Mouse (Mus musculus): ENCODE results near the gene Pelp1. TPM values are rescaled to one million over a fixed set of nuclear protein-coding genes. Genes with fewer than 3 reads are reported as not detected.

Gene Pelp1
- polyA plus RNA-seq (2012; ENCODE audit: low replicate concordance) = 34.5 and 61.0 TPM in 2 replicates

GRCm38 (mm10) chr11:70409594-70410296 is at the start of gene Pelp1:
Gene Pelp1 (minus strand): TSS chr11:70410031.

DNA sequence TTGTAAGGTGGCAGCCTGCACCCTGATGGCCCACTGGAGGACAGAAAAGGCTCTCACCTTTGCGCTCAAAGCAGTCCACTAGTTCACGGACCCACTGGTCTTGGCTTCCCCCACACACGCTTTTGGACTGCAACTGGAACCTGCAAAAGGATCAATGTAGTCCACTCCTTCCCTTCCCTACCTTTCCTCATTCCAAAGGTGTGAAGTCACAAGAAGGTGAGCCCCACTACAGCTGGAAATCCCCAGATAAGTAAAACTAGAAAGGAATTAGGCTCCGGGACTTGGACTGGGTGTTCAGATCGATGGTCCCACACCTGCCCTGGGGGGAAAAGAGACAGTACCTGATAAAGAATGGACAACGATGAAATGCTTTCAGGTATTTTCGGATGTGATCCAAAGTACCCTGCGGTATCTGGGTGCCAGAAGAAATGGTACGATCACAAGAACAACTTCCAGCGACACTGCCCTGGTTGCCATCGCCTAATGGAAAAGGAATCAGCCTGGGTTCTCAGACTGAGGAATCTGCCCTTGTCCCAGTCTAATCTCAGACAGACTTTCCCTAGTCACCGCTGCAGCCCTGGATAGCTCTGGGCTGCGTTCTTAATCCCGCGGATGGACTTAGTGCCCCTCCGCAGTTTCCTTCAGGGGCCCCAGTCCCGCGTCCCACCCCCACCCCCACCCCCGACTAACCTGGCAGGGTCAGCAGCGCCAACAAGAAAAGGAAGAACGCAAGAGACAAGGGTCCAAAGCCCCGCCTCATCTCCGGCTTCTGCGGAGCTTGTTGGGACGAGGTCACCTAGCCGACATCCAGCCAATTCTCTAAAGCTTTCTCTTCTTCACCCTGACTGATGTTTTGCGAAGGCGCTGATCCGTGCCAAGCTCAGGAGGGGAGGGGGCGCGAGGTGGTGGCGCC is 49.1 kb upstream of the Pelp1 start, which contains the start of gene Zmynd15:
Gene Zmynd15, plus strand, starts transcription at position 746 of the 913 bp plus-strand sequence.

DNA sequence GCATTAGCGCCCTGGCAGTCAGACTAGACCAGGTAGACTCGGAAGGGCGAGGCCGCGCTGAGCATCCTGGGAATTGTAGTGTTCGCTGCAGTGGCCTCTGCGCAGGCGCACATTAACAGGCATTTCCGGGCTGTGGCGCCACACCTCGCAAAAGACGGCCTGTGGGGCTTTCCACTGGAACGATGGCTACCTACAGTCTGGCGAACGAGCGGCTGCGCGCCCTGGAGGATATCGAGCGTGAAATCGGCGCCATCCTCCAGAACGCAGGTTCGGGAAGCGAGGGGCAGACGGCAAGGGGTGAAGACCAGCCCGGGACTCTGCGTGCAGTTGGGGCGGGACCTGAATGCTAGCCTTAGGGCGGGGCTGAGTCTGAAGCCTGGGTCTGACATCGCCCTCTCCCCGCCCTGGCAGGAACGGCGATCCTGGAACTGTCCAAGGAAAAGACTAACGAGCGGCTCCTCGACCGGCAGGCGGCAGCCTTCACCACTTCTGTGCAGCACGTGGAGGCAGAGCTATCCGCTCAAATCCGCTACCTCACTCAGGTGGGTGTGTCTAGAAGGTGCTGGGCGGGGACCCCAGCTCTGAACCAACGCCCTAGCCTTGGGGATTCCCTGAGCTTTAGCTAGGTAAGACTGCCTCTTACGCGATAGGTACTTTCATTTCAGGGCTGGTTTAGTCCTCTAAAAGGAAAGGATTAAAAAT is 42.1 kb upstream of the Pelp1 start, which contains the start of gene Med11:
Gene Med11, plus strand, starts transcription at position 123 of the 702 bp plus-strand sequence.

GRCm38 (mm10) chr11:70432048-70432894 is 22.4 kb upstream of the Pelp1 start, which contains the start of gene Arrb2:
Gene Arrb2 (plus strand): TSS chr11:70432635.

DNA sequence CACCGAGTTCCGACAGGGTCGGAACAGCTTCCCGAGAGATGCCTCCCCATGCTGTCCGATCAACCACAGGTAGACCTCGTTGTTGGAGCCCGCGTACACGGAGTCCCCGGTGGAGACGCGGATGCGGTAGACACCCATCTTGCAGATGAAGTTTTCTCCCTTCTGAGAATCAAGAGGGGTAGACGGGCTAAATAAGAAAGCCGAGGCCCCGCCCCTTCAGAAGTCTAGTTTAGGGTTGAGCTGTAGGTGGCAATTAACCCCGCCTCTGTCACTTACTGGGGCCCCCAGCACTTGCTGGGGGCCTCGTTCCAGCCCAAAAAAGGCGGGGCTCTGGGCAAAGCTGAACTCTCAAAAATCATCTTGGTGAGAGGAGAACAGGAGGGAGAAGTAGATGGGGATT is 58.0 kb downstream of the Pelp1 start, which contains the start of gene Alox15:
Gene Alox15, minus strand, starts transcription at position 164 of the 400 bp plus-strand sequence.

Other genes with a start within 250 kb of the Pelp1 start
- gene Slc16a11, start 197.3 kb downstream of the Pelp1 start, polyA plus RNA-seq (2012; ENCODE audit: low replicate concordance) = 0.42 and 1.8 TPM in 2 replicates
- 4.8 and 6.9 TPM in 2 replicates for gene Slc16a13, start 189.0 kb downstream of the Pelp1 start, polyA plus RNA-seq (2012; ENCODE audit: low replicate concordance)
- 1.2 and 1.7 TPM in 2 replicates for gene Bcl6b, start 180.2 kb downstream of the Pelp1 start, polyA plus RNA-seq (2012; ENCODE audit: low replicate concordance)
- gene 0610010K14Rik, start 172.1 kb downstream of the Pelp1 start, polyA plus RNA-seq (2012; ENCODE audit: low replicate concordance) = 63.8 and 101 TPM in 2 replicates
- gene Gm21988, start 170.2 kb downstream of the Pelp1 start, polyA plus RNA-seq (2012; ENCODE audit: low replicate concordance) = 2.8 and 4.1 TPM in 2 replicates
- 44.8 and 229 TPM in 2 replicates for gene Rnasek, start 170.2 kb downstream of the Pelp1 start, polyA plus RNA-seq (2012; ENCODE audit: low replicate concordance)
- gene Alox12, start 154.7 kb downstream of the Pelp1 start, polyA plus RNA-seq (2012; ENCODE audit: low replicate concordance) = 0.63 and 0.76 TPM in 2 replicates
- gene Alox12e, start 87.4 kb downstream of the Pelp1 start, polyA plus RNA-seq (2012; ENCODE audit: low replicate concordance) = 0.10 TPM in 1 of 2 replicates, not detected in the other
- 1.4 and 1.8 TPM in 2 replicates for gene Alox15, start 58.0 kb downstream of the Pelp1 start, polyA plus RNA-seq (2012; ENCODE audit: low replicate concordance)
- gene Arrb2, start 22.6 kb upstream of the Pelp1 start, polyA plus RNA-seq (2012; ENCODE audit: low replicate concordance) = 412 and 439 TPM in 2 replicates
- gene Med11, start 41.9 kb upstream of the Pelp1 start, polyA plus RNA-seq (2012; ENCODE audit: low replicate concordance) = 13.9 and 47.2 TPM in 2 replicates
- 2.2 and 3.7 TPM in 2 replicates for gene Zmynd15, start 49.4 kb upstream of the Pelp1 start, polyA plus RNA-seq (2012; ENCODE audit: low replicate concordance)
- gene Cxcl16, start 50.0 kb upstream of the Pelp1 start, polyA plus RNA-seq (2012; ENCODE audit: low replicate concordance) = 5.5 and 6.1 TPM in 2 replicates
- 0.40 and 1.2 TPM in 2 replicates for gene Tm4sf5, start 95.2 kb upstream of the Pelp1 start, polyA plus RNA-seq (2012; ENCODE audit: low replicate concordance)
- not detected in 2 replicates for gene Vmo1, start 104.6 kb upstream of the Pelp1 start, polyA plus RNA-seq (2012; ENCODE audit: low replicate concordance)
- not detected in 2 replicates for gene Gltpd2, start 109.2 kb upstream of the Pelp1 start, polyA plus RNA-seq (2012; ENCODE audit: low replicate concordance)
- gene Psmb6, start 115.3 kb upstream of the Pelp1 start, polyA plus RNA-seq (2012; ENCODE audit: low replicate concordance) = 57.2 and 129 TPM in 2 replicates
- gene Gm40193, start 122.9 kb upstream of the Pelp1 start, polyA plus RNA-seq (2012; ENCODE audit: low replicate concordance) = not detected in 2 replicates
- 2.8 and 4.8 TPM in 2 replicates for gene Pld2, start 130.0 kb upstream of the Pelp1 start, polyA plus RNA-seq (2012; ENCODE audit: low replicate concordance)
- gene Mink1, start 152.8 kb upstream of the Pelp1 start, polyA plus RNA-seq (2012; ENCODE audit: low replicate concordance) = 149 and 293 TPM in 2 replicates
- gene 4930544D05Rik, start 205.8 kb upstream of the Pelp1 start, polyA plus RNA-seq (2012; ENCODE audit: low replicate concordance) = not detected in 2 replicates
- 0.98 and 1.9 TPM in 2 replicates for gene Chrne, start 209.2 kb upstream of the Pelp1 start, polyA plus RNA-seq (2012; ENCODE audit: low replicate concordance)
- gene Gp1ba, start 229.1 kb upstream of the Pelp1 start, polyA plus RNA-seq (2012; ENCODE audit: low replicate concordance) = 0.47 and 1.1 TPM in 2 replicates
- gene Rnf167, start 237.2 kb upstream of the Pelp1 start, polyA plus RNA-seq (2012; ENCODE audit: low replicate concordance) = 97.5 and 293 TPM in 2 replicates
- gene Slc25a11, start 237.4 kb upstream of the Pelp1 start, polyA plus RNA-seq (2012; ENCODE audit: low replicate concordance) = 60.4 and 82.0 TPM in 2 replicates
- 4,148 and 9,034 TPM in 2 replicates for gene Pfn1, start 244.6 kb upstream of the Pelp1 start, polyA plus RNA-seq (2012; ENCODE audit: low replicate concordance)
- 15.7 and 25.1 TPM in 2 replicates for gene Eno3, start 247.2 kb upstream of the Pelp1 start, polyA plus RNA-seq (2012; ENCODE audit: low replicate concordance)

All from hematopoietic multipotent progenitor cell, adult 10-12 weeks (in vitro differentiated cells).